Mouse (Mus musculus) right cerebral cortex, postnatal 4 days (tissue): ENCODE measurements at regions not wholly inside any gene's neighbourhood (a gene's known extent, or its start where the extent isn't known, plus 50 kb on each side); places are given as distances from the start of the nearest gene placed in this dataset.
"Not testable (repeated sequence)": the region's sequence is repeated elsewhere in the genome, so short reads cannot be mapped to it uniquely, and the experiment has no call there.

Experiments
- DNase-seq: peaks from one replicate; pipeline ENCODE4 v3.0.0-alpha.2; 2022

DNA sequence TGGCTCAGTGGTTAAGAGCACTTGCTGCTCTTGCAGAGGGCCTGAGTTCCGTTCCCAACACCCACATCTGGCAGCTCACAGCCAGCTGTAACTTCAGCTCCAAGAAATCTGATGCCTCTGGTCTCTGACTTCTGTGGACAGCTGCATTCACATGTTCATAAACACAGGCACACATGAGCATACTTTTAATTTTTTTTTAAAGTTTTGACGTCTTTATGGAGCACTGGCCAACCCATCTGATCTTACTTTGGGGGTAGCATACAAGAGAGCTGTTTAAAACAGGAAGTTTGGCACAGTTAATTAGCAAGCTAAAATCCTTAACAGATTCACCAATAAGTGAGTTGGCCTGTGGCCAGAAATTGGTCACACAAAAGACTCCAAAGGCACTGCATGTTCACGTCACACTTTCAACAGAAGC lies 81.2 kb upstream of the Atl2 start:
- no peak for DNase-seq

GRCm38 (mm10) chr17:79976518-79977100 lies 80.7 kb upstream of the Atl2 start:
- DNase-seq: no peak

DNA sequence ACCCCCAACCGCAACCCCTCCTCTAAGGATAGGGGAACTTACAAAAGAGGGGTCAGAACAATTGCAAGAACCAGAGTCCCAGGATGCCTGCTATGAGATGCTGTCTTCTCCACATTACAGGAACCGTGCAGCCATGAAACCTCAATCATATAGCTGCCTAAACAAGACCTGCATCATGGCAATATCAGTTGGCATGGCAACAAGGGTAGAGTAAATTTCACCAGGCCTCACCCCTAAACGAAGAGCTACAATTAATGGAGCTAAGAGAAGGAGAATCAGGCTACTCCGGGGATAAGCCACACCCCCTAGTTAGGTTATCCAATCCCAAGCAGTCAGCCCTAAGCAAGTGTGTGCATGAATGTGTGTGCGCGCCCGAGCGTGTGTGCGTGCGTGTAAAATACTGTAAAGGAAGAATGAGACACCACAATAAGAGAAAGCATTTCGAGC lies 80.1 kb upstream of the Atl2 start:
- DNase-seq: no peak

GRCm38 (mm10) chr17:79975150-79975757 lies 79.3 kb upstream of the Atl2 start:
- DNase-seq: not testable (repeated sequence)

DNA sequence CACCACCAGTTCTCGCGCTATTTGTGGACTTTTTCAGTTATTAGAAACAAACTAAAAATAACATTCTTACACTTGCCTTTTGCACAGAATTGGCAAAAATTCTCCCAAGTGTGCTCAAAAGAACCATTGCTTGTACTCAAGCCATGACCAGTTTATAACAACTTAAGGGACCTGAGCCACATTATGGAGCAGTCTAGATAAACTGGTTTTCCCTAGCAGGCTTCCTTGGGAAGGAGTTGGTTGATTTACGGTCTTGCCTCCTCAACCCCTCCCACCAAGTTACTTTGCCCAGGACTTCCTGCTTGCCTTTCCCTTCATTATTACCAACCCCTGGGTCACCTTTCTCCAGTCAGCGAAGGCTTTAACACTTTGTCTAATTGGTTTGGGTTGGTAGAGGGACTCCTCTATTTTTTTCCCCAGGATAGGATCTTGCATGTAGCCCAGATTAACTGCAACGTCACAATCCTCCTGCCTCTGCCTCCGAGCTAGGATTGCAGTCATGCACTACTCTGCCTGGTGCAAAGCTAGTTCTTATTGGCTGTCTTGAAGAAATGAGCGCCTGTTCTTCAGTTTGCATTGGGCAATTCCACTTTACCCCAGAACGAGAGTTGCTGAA lies 75.9 kb upstream of the Atl2 start:
- DNase-seq: no peak

- no peak for DNase-seq
Measured at GRCm38 (mm10) chr17:79969500-79969972, 73.6 kb upstream of the Atl2 start.

DNA sequence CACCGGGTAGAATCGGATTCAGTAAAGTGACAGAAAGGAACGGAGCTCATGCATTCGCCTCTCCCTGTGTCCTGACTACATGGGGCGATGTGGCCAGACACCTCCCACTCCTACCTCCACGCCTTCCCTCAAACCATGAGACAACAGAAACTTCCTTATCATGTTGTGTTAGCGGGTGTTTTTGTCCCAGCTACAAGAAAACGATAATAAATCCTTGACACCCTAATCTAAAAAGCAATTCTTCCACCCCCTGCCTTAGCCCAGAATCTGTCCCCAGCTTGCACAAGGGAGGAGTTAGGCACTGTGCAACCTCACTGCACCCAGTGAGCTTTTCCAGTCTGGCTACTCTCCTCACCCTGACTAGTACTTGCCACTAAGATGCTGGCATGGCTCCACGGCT lies 72.9 kb upstream of the Atl2 start:
- DNase-seq: no peak

DNA sequence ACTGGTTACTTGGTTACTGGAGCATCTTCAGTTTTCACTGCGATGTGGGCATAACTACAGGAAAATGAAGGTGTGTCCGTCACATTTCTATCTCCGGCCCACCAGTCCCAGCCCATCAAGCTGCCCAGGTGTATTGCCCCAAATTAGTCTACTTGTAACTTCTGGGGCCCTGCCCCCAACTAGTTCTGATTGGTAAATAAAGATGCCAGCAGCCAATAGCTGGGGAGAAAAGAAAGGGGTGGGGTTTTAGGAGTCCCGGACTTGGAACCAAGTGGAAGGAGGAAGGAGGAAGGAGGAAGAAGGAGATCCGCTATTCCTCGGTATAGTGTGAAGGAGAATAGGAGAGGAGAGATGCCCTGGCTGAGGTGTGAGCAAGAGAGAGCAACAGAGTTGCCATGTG lies 71.1 kb upstream of the Atl2 start:
- no peak for DNase-seq

GRCm38 (mm10) chr17:79965625-79966024 lies 69.7 kb upstream of the Atl2 start:
- DNase-seq: no peak

DNA sequence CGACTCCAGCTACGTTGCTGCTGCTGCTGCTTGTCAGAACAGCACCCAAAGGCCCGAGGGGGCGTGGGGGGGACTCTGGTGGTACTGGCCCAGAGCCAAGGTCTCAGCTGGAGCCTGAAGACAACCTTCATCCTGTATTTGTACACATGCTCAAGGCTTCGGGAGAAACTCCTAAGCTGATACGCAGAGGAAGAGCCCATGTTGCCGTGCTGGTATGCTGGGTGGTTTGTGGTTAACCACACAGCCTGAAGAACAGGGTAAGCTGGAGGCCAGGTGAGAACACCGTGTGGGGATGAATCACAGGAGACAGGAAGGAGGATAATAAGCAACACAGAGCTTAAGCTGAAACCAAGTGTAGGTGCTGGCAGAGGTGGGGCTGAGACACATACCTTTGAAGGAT lies 68.9 kb upstream of the Atl2 start:
- no peak for DNase-seq

- no peak for DNase-seq
Measured at GRCm38 (mm10) chr17:79963330-79963729, 67.4 kb upstream of the Atl2 start.

DNA sequence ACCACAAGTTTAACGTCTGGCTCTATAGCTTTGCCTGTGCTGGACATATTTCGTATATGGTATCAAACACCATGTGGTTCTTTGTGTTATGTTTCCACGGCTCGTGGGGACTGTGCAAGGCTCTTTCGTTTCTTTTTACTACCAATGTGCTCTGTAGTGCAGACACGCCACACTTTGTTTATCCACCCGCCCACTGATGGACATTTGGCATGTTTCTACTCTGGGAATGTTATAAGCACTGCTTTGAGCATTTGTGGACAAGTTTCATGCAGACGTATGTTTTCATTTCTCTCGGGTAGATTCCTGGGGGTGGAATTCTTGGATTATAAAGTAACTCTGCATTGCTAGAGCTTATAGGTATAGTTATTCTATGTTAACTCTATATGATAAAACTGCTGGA lies 65.5 kb upstream of the Atl2 start:
- no peak for DNase-seq

GRCm38 (mm10) chr17:79960688-79961087 lies 64.8 kb upstream of the Atl2 start:
- no peak for DNase-seq

GRCm38 (mm10) chr17:79955267-79955666 lies 59.3 kb upstream of the Atl2 start:
- DNase-seq: no peak

- DNase-seq: no peak
Measured at GRCm38 (mm10) chr17:79954624-79955244, 58.8 kb upstream of the Atl2 start.

DNA sequence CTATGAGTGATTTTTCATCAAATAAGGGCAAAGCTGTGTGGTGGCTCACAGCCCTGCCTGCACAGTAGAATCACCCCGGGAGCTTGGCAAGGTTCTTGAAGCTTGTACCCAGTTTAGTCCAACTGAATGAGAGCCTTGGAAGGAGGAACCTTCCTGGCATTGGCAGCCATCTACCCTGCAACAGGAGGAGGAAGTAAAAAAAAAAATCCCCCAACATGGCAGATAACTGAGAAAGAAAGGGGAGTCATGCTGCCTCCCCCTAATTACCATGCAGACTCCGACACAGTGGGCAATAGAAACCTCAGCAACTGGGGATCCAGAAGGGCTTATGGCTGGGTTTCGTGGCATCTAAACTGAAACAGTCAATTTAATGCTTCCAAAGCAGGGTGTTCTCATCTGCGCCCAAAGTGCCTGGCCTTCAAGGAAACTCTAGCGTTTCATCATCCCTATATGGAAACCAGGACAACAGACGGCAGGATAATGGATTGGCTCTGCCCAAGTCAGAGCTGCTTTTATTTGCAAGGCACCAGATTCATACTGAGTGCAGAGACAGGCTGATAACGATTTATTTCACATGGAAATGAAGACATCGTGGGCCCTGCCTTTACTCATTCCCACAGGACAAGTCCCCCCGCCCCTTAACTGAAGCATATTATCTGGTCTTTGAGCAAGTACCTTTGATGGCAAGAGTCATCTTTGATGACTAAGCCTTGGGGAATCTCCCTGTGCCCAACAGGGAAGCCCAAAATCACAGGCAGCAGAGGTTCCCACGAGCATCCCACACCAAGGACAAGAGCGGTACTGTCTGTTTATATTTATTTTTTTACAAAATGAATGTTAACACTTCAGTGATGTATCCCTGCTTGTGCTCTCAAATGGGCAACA lies 52.9 kb upstream of the Atl2 start:
- DNase-seq: peak; percentile 33
